Mouse (Mus musculus): ENCODE results near the gene Nsd1. TPM values are rescaled to one million over a fixed set of nuclear protein-coding genes. Genes with fewer than 3 reads are reported as not detected.

Gene Nsd1
- 58.6 TPM for polyA plus RNA-seq (2014; fragmentation: Illumina TruSeq; extraction: RNeasy Lipid Tissue Mini Kit (QIAGEN cat#74804); ENCODE audit: low read depth, low replicate concordance)

GRCm38 (mm10) chr13:55209649-55210192 lies at the start of gene Nsd1:
Gene Nsd1, plus strand, starts transcription at chr13:55209782.

DNA sequence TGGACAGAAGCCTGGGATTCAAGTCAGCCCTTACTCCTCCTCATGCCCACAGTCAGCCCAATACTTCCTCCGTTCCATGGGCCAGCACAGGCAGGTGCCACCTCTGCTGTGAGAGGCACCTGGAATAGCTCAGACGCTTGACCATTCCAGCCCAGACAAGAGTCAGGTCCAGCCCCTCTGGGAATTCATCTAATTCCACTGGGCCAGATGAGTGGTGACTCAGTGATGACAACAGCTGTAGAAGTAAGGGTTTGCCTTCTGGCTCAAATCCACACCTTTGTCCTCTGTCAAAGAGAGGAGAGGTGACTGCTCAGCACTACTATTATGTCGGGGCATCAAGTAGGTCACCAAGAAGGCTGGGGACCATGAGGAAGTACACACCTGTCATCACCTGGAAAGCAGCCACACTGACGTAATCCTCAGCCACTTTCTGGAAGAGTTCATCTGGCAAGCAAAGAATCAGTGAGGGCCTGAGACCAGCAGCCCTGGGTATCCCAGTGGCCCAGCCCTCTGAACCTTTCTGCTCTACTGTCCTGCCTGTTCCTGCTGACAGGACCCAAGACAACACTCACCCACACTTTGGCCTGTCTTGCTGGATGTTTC lies 110.5 kb downstream of the Nsd1 start, which contains the start of gene Prelid1:
Gene Prelid1, plus strand, starts transcription at position 570 of the 603 bp plus-strand sequence.

DNA sequence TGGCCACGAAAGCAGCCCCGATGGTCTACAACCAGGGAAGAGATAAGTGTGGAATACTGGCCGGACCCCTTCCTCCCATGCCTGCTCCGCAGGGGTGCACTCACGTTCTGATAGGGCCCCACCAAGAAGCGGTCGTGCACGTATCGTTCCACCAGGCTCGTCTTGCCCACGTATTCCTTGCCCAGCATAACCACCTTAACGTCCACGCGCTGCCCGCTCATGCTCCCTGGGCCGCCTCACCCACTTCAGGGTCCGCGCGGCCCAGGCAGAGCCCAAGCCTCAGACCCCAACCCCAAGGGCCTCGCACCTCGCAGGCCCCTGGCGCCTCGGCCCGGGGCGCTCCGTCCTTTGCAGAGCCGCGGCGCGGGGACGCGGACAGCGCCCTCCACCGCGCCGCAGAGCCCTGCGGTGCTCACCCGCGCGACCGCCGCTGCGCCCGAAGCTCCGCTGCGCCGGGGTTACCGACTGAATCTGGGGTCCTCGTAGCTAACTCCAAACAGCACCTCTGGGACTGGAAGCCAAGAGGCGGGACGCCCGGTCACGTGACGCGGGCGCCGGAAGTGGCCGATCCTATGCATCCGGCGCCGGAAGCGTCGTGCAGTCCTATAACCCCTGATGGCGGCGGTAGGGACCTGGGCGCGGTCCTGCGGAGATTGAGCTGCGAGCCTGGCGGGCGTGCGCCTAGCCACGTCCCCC lies 112.0 kb downstream of the Nsd1 start, which contains the start of gene Rab24:
Gene Rab24, minus strand, starts transcription at position 513 of the 696 bp plus-strand sequence.

GRCm38 (mm10) chr13:55329683-55330566 lies 120.3 kb downstream of the Nsd1 start, which contains the start of gene Mxd3:
Gene Mxd3, minus strand, starts transcription at chr13:55329823.

GRCm38 (mm10) chr13:55362453-55363060 lies 153.0 kb downstream of the Nsd1 start, which contains the start of gene Lman2:
Gene Lman2, minus strand, starts transcription at chr13:55362783.

Other genes with a start within 250 kb of the Nsd1 start
- not detected for gene Hk3, start 188.4 kb upstream of the Nsd1 start, polyA plus RNA-seq (2014; fragmentation: Illumina TruSeq; extraction: RNeasy Lipid Tissue Mini Kit (QIAGEN cat#74804); ENCODE audit: low read depth, low replicate concordance)
- 35.8 TPM for gene Uimc1, start 109.5 kb upstream of the Nsd1 start, polyA plus RNA-seq (2014; fragmentation: Illumina TruSeq; extraction: RNeasy Lipid Tissue Mini Kit (QIAGEN cat#74804); ENCODE audit: low read depth, low replicate concordance)
- gene Zfp346, start 104.5 kb upstream of the Nsd1 start, polyA plus RNA-seq (2014; fragmentation: Illumina TruSeq; extraction: RNeasy Lipid Tissue Mini Kit (QIAGEN cat#74804); ENCODE audit: low read depth, low replicate concordance): 4.5 TPM
- gene Gm17617, start 76.2 kb upstream of the Nsd1 start, polyA plus RNA-seq (2014; fragmentation: Illumina TruSeq; extraction: RNeasy Lipid Tissue Mini Kit (QIAGEN cat#74804); ENCODE audit: low read depth, low replicate concordance): not detected
- 0.65 TPM for gene Fgfr4, start 57.1 kb upstream of the Nsd1 start, polyA plus RNA-seq (2014; fragmentation: Illumina TruSeq; extraction: RNeasy Lipid Tissue Mini Kit (QIAGEN cat#74804); ENCODE audit: low read depth, low replicate concordance)
- 11.6 TPM for gene Prelid1, start 110.7 kb downstream of the Nsd1 start, polyA plus RNA-seq (2014; fragmentation: Illumina TruSeq; extraction: RNeasy Lipid Tissue Mini Kit (QIAGEN cat#74804); ENCODE audit: low read depth, low replicate concordance)
- gene Rab24, start 112.2 kb downstream of the Nsd1 start, polyA plus RNA-seq (2014; fragmentation: Illumina TruSeq; extraction: RNeasy Lipid Tissue Mini Kit (QIAGEN cat#74804); ENCODE audit: low read depth, low replicate concordance): 10.4 TPM
- not detected for gene Mxd3, start 120.0 kb downstream of the Nsd1 start, polyA plus RNA-seq (2014; fragmentation: Illumina TruSeq; extraction: RNeasy Lipid Tissue Mini Kit (QIAGEN cat#74804); ENCODE audit: low read depth, low replicate concordance)
- 37.2 TPM for gene Lman2, start 153.0 kb downstream of the Nsd1 start, polyA plus RNA-seq (2014; fragmentation: Illumina TruSeq; extraction: RNeasy Lipid Tissue Mini Kit (QIAGEN cat#74804); ENCODE audit: low read depth, low replicate concordance)
- gene Rgs14, start 159.9 kb downstream of the Nsd1 start, polyA plus RNA-seq (2014; fragmentation: Illumina TruSeq; extraction: RNeasy Lipid Tissue Mini Kit (QIAGEN cat#74804); ENCODE audit: low read depth, low replicate concordance): not detected
- gene Slc34a1, start 188.4 kb downstream of the Nsd1 start, polyA plus RNA-seq (2014; fragmentation: Illumina TruSeq; extraction: RNeasy Lipid Tissue Mini Kit (QIAGEN cat#74804); ENCODE audit: low read depth, low replicate concordance): 557 TPM
- gene Pfn3, start 205.4 kb downstream of the Nsd1 start, polyA plus RNA-seq (2014; fragmentation: Illumina TruSeq; extraction: RNeasy Lipid Tissue Mini Kit (QIAGEN cat#74804); ENCODE audit: low read depth, low replicate concordance): not detected
- not detected for gene F12, start 217.0 kb downstream of the Nsd1 start, polyA plus RNA-seq (2014; fragmentation: Illumina TruSeq; extraction: RNeasy Lipid Tissue Mini Kit (QIAGEN cat#74804); ENCODE audit: low read depth, low replicate concordance)
- 3.1 TPM for gene Grk6, start 235.3 kb downstream of the Nsd1 start, polyA plus RNA-seq (2014; fragmentation: Illumina TruSeq; extraction: RNeasy Lipid Tissue Mini Kit (QIAGEN cat#74804); ENCODE audit: low read depth, low replicate concordance)